Mouse (Mus musculus) embryonic facial prominence, embryonic 11.5 days (tissue): ENCODE measurements around the gene Olfr518. TPM values are rescaled to one million over a fixed set of nuclear protein-coding genes. Genes with fewer than 3 reads are reported as not detected.

Source experiments
- ATAC-seq: fragments of 200-750 bp; cut with Nextera tagmentation; replicated peaks from 2 replicates; pipeline ENCODE4 v1.8.0; 2017; ENCODE audit warnings: low read depth; ENCODE audit not compliant: insufficient number of reproducible peaks, low FRiP score, low TSS enrichment
- DNase-seq: peaks from one replicate; pipeline ENCODE4 v3.0.0-alpha.2; 2015; ENCODE audit warnings: low spot score
- H3K27ac ChIP-seq: fragments of 300-500 bp; sonication (generic); replicated peaks from 2 replicates; pipeline ENCODE4 v1.5.1; 2014; ENCODE audit warnings: mild to moderate bottlenecking, low read depth, low read length, control low read depth
- H3K27me3 ChIP-seq: fragments of 300-500 bp; sonication (generic); 2 replicates; pipeline ENCODE4 v1.6.1; 2014; ENCODE audit warnings: mild to moderate bottlenecking, low read length, moderate library complexity, mixed read lengths; ENCODE audit not compliant: control insufficient read depth, insufficient read depth
- H3K36me3 ChIP-seq: fragments of 300-500 bp; sonication (generic); replicated peaks from 2 replicates; pipeline ENCODE4 v1.6.1; 2014; ENCODE audit warnings: low read depth, mild to moderate bottlenecking, low read length, moderate library complexity, mixed read lengths; ENCODE audit not compliant: control insufficient read depth, insufficient read depth
- H3K4me1 ChIP-seq: fragments of 300-500 bp; sonication (generic); 2 replicates; pipeline ENCODE4 v1.6.1; 2014; ENCODE audit warnings: low read length, mixed read lengths; ENCODE audit not compliant: control insufficient read depth, insufficient read depth
- H3K4me2 ChIP-seq: fragments of 300-500 bp; sonication (generic); 2 replicates; pipeline ENCODE4 v1.6.1; 2014; ENCODE audit warnings: low read depth, mild to moderate bottlenecking, control low read depth, low read length, moderate library complexity
- H3K4me3 ChIP-seq: fragments of 300-500 bp; sonication (generic); 2 replicates; pipeline ENCODE4 v1.5.1; 2014; ENCODE audit warnings: low read depth, low read length, control low read depth
- H3K9ac ChIP-seq: fragments of 300-500 bp; sonication (generic); replicated peaks from 2 replicates; pipeline ENCODE4 v1.6.1; 2014; ENCODE audit warnings: mild to moderate bottlenecking, control low read depth, low read length
- H3K9me3 ChIP-seq: fragments of 300-500 bp; sonication (generic); replicated peaks from 2 replicates; pipeline ENCODE4 v1.6.1; 2016; ENCODE audit warnings: mild to moderate bottlenecking, low read length, inconsistent platforms, mixed read lengths; ENCODE audit not compliant: control insufficient read depth
- WGBS: fragments of 180-500 bp; shearing (Covaris S2); extraction: QIAGEN DNeasy Blood & Tissue Kit; methylation state at CpG from one replicate; pipeline ENCODE4 v1.1.7; 2014; 5-methylcytosine and 5-hydroxymethylcytosine counted together
- polyA plus RNA-seq: library from polyadenylated mRNA; unstranded; fragments of >200 nt; fragmentation: Nextera tagmentation; extraction: Ambion mirVana; gene quantifications from 2 replicates; pipeline ENCODE4 v1.2.1, GENCODE M21; 2014

Gene Olfr518
- polyA plus RNA-seq, 1 experiment from 2014 or later: not detected

- Histone ChIP-seq H3K27ac (no peak within 1 kb of the TSS), H3K4me1 (no peaks in the 10 kb centered on the region), H3K27me3 (no peaks in the 10 kb centered on the region), H3K9me3 (no peaks in the 10 kb centered on the region), H3K4me2 (no peak within 1 kb of the TSS), H3K4me3 (no peak within 1 kb of the TSS), H3K36me3 (no peaks in the 10 kb centered on the region), H3K9ac (no peak within 1 kb of the TSS)
- no peak for DNase-seq
- WGBS: 76% methylated on average over 2 of the region's 2 CpGs
- no peak for ATAC-seq
These were observed 12.5 kb downstream of the Olfr518 start, which contains the start of gene Olfr517 for GRCm38 (mm10) chr7:108872279-108872678. Gene Olfr517 (minus strand): TSS chr7:108872379.

- H3K36me3 ChIP-seq: no peaks in the 10 kb centered on the region
- no peak for DNase-seq
- H3K4me3 ChIP-seq: no peak within 1 kb of the TSS
- no peak within 1 kb of the TSS for H3K4me2 ChIP-seq
- no peak within 1 kb of the TSS for H3K9ac ChIP-seq
- no peaks in the 10 kb centered on the region for H3K9me3 ChIP-seq
- no peak for ATAC-seq
- WGBS: 93% methylated on average over 2 of the region's 2 CpGs
- no peaks in the 10 kb centered on the region for H3K27me3 ChIP-seq
- H3K27ac ChIP-seq: no peak within 1 kb of the TSS
- H3K4me1 ChIP-seq: no peaks in the 10 kb centered on the region
These were observed 34.4 kb downstream of the Olfr518 start, which contains the start of gene Olfr516 for GRCm38 (mm10) chr7:108850429-108850828. Gene Olfr516 (minus strand): TSS chr7:108850529.

Other genes starting within 250 kb of the Olfr518 start
- not detected in 2 replicates for gene Olfr509, start 233.1 kb downstream of the Olfr518 start, polyA plus RNA-seq
- gene Olfr510, start 218.6 kb downstream of the Olfr518 start, polyA plus RNA-seq: not detected in 2 replicates
- gene Olfr512, start 171.7 kb downstream of the Olfr518 start, polyA plus RNA-seq: not detected in 2 replicates
- gene Olfr513, start 134.0 kb downstream of the Olfr518 start, polyA plus RNA-seq: not detected in 2 replicates
- gene Olfr514, start 59.0 kb downstream of the Olfr518 start, polyA plus RNA-seq: not detected in 2 replicates
- not detected in 2 replicates for gene Olfr516, start 34.5 kb downstream of the Olfr518 start, polyA plus RNA-seq
- gene Olfr517, start 12.6 kb downstream of the Olfr518 start, polyA plus RNA-seq: not detected in 2 replicates
- not detected in 2 replicates for gene Olfr519, start 9.4 kb upstream of the Olfr518 start, polyA plus RNA-seq
- gene Nlrp10, start 45.2 kb upstream of the Olfr518 start, polyA plus RNA-seq: 0.07 and 0.13 TPM in 2 replicates
- gene Eif3f, start 49.4 kb upstream of the Olfr518 start, polyA plus RNA-seq: 72.6 and 81.4 TPM in 2 replicates
- gene Tub, start 65.3 kb upstream of the Olfr518 start, polyA plus RNA-seq: 3.9 and 4.5 TPM in 2 replicates
- 6.0 and 7.4 TPM in 2 replicates for gene Ric3, start 198.3 kb upstream of the Olfr518 start, polyA plus RNA-seq